Mouse (Mus musculus): ENCODE results near the gene Rbp1. TPM values are rescaled to one million over a fixed set of nuclear protein-coding genes. Genes with fewer than 3 reads are reported as not detected.
A peak's percentile ranks its signal among the peaks of the same experiment; 100 is the strongest.

The Rbp1 gene
- polyA plus RNA-seq, 1 experiment from 2014 or later: 46.6 TPM

- 0 out of 2 replicates have a peak, but pooled peaks cover 2% of the 10 kb centered on the region for H3K36me3 ChIP-seq
- WGBS: 31% methylated on average over 7 of the region's 7 CpGs
- H3K9me3 ChIP-seq: no peaks in the 10 kb centered on the region
- H3K27me3 ChIP-seq (ENCODE audit: insufficient read depth, poor library complexity, severe bottlenecking): peaks cover 14% of the 10 kb centered on the region; the same call in 1 of the 2 replicates
- H3K4me1 ChIP-seq: peaks cover 49% of the 10 kb centered on the region
- H3K27ac ChIP-seq: peak overlapping the region; percentile 73
- H3K4me3 ChIP-seq: 0 out of 2 replicates have a peak overlapping the region, but pooled peaks have one; percentile 0
- peak; percentile 79 for DNase-seq (ENCODE audit: low spot score)
These were observed 7.0 kb downstream of the Rbp1 start for GRCm38 (mm10) chr9:98429806-98430205.

- Histone ChIP-seq H3K36me3 (0 out of 2 replicates have a peak, but pooled peaks cover 2% of the 10 kb centered on the region), H3K9me3 (no peaks in the 10 kb centered on the region), H3K27ac (no peak overlapping the region), H3K4me3 (no peak overlapping the region), H3K4me1 (peaks cover 44% of the 10 kb centered on the region), H3K27me3 (ENCODE audit: insufficient read depth, poor library complexity, severe bottlenecking) (peaks cover 16% of the 10 kb centered on the region; the same call in 1 of the 2 replicates)
- no peak for DNase-seq (ENCODE audit: low spot score)
- WGBS: 69% methylated on average over 3 of the region's 3 CpGs
These were observed 7.8 kb downstream of the Rbp1 start for GRCm38 (mm10) chr9:98430528-98430927.

GRCm38 (mm10) chr9:98433021-98433420 is 10.3 kb downstream of the Rbp1 start:
- Histone ChIP-seq H3K36me3 (0 out of 2 replicates have a peak, but pooled peaks cover 5% of the 10 kb centered on the region), H3K4me1 (peaks cover 24% of the 10 kb centered on the region), H3K27me3 (ENCODE audit: insufficient read depth, poor library complexity, severe bottlenecking) (peaks cover 3% of the 10 kb centered on the region; the same call in 1 of the 2 replicates), H3K27ac (peak overlapping the region; percentile 29; the same call in 1 of the 2 replicates), H3K4me3 (no peak overlapping the region), H3K9me3 (no peaks in the 10 kb centered on the region)
- DNase-seq (ENCODE audit: low spot score): no peak
- WGBS: 58% methylated on average over 2 of the region's 2 CpGs

- peaks cover 3% of the 10 kb centered on the region; the same call in 1 of the 2 replicates for H3K27me3 ChIP-seq (ENCODE audit: insufficient read depth, poor library complexity, severe bottlenecking)
- H3K4me3 ChIP-seq: no peak overlapping the region
- no peak for DNase-seq (ENCODE audit: low spot score)
- 35% methylated on average over 4 of the region's 4 CpGs for WGBS
- H3K36me3 ChIP-seq: 0 out of 2 replicates have a peak, but pooled peaks cover 5% of the 10 kb centered on the region
- no peak overlapping the region for H3K27ac ChIP-seq
- H3K4me1 ChIP-seq: peaks cover 20% of the 10 kb centered on the region
- no peaks in the 10 kb centered on the region for H3K9me3 ChIP-seq
These were observed 11.3 kb downstream of the Rbp1 start for GRCm38 (mm10) chr9:98433956-98434588.

GRCm38 (mm10) chr9:98437819-98438218 is 15.1 kb downstream of the Rbp1 start:
- H3K9me3 ChIP-seq: no peaks in the 10 kb centered on the region
- H3K27ac ChIP-seq: no peak overlapping the region
- H3K36me3 ChIP-seq: 0 out of 2 replicates have a peak, but pooled peaks cover 3% of the 10 kb centered on the region
- WGBS: 79% methylated on average over 4 of the region's 4 CpGs
- no peak overlapping the region for H3K4me3 ChIP-seq
- H3K4me1 ChIP-seq: peaks cover 9% of the 10 kb centered on the region; the same call in 1 of the 2 replicates
- DNase-seq (ENCODE audit: low spot score): no peak
- H3K27me3 ChIP-seq (ENCODE audit: insufficient read depth, poor library complexity, severe bottlenecking): peaks cover 3% of the 10 kb centered on the region; the same call in 1 of the 2 replicates

GRCm38 (mm10) chr9:98439091-98439490 is 16.3 kb downstream of the Rbp1 start:
- no peak overlapping the region for H3K27ac ChIP-seq
- H3K4me3 ChIP-seq: no peak overlapping the region
- H3K9me3 ChIP-seq: no peaks in the 10 kb centered on the region
- 0 out of 2 replicates have a peak, but pooled peaks cover 3% of the 10 kb centered on the region for H3K36me3 ChIP-seq
- 62% methylated on average over 3 of the region's 3 CpGs for WGBS
- peaks cover 3% of the 10 kb centered on the region; the same call in 1 of the 2 replicates for H3K27me3 ChIP-seq (ENCODE audit: insufficient read depth, poor library complexity, severe bottlenecking)
- H3K4me1 ChIP-seq: peaks cover 7% of the 10 kb centered on the region; the same call in 1 of the 2 replicates
- DNase-seq (ENCODE audit: low spot score): no peak

GRCm38 (mm10) chr9:98442638-98443037 is 19.9 kb downstream of the Rbp1 start:
- no peak overlapping the region for H3K27ac ChIP-seq
- DNase-seq (ENCODE audit: low spot score): no peak
- 51% methylated on average over 5 of the region's 5 CpGs for WGBS
- no peaks in the 10 kb centered on the region for H3K9me3 ChIP-seq
- H3K27me3 ChIP-seq (ENCODE audit: insufficient read depth, poor library complexity, severe bottlenecking): no peaks in the 10 kb centered on the region
- H3K36me3 ChIP-seq: peaks cover 17% of the 10 kb centered on the region
- H3K4me3 ChIP-seq: no peak overlapping the region
- peaks cover 7% of the 10 kb centered on the region; the same call in 1 of the 2 replicates for H3K4me1 ChIP-seq

GRCm38 (mm10) chr9:98445359-98446149 is 22.8 kb downstream of the Rbp1 start:
- 74% methylated on average over 9 of the region's 9 CpGs for WGBS

GRCm38 (mm10) chr9:98450976-98451375 is 28.2 kb downstream of the Rbp1 start:
- Histone ChIP-seq H3K4me3 (no peak overlapping the region), H3K27me3 (ENCODE audit: insufficient read depth, poor library complexity, severe bottlenecking) (no peaks in the 10 kb centered on the region), H3K36me3 (peaks cover 5% of the 10 kb centered on the region; the same call in 1 of the 2 replicates), H3K4me1 (no peaks in the 10 kb centered on the region), H3K27ac (no peak overlapping the region), H3K9me3 (no peaks in the 10 kb centered on the region)
- 81% methylated on average over 1 of the region's 1 CpGs for WGBS
- DNase-seq (ENCODE audit: low spot score): no peak

More at GRCm38 (mm10) chr9:98445359-98446149, 22.8 kb downstream of the Rbp1 start:
- DNase-seq (ENCODE audit: low spot score): no peak
- no peak overlapping the region for H3K27ac ChIP-seq
- H3K4me1 ChIP-seq: no peaks in the 10 kb centered on the region
- no peaks in the 10 kb centered on the region for H3K27me3 ChIP-seq (ENCODE audit: insufficient read depth, poor library complexity, severe bottlenecking)
- no peaks in the 10 kb centered on the region for H3K9me3 ChIP-seq
- no peak overlapping the region for H3K4me3 ChIP-seq
- H3K36me3 ChIP-seq: peaks cover 17% of the 10 kb centered on the region

GRCm38 (mm10) chr9:98466709-98467108 is 43.9 kb downstream of the Rbp1 start:
- WGBS: 58% methylated on average over 2 of the region's 2 CpGs
- H3K9me3 ChIP-seq: no peaks in the 10 kb centered on the region
- no peak overlapping the region for H3K4me3 ChIP-seq
- no peaks in the 10 kb centered on the region for H3K4me1 ChIP-seq
- DNase-seq (ENCODE audit: low spot score): no peak
- H3K27me3 ChIP-seq (ENCODE audit: insufficient read depth, poor library complexity, severe bottlenecking): no peaks in the 10 kb centered on the region
- H3K36me3 ChIP-seq: no peaks in the 10 kb centered on the region
- H3K27ac ChIP-seq: no peak overlapping the region

- no peak overlapping the region for H3K27ac ChIP-seq
- no peak for DNase-seq (ENCODE audit: low spot score)
- WGBS: 92% methylated on average over 2 of the region's 2 CpGs
- 0 out of 2 replicates have a peak, but pooled peaks cover 7% of the 10 kb centered on the region for H3K4me1 ChIP-seq
- H3K4me3 ChIP-seq: no peak overlapping the region
- no peaks in the 10 kb centered on the region for H3K27me3 ChIP-seq (ENCODE audit: insufficient read depth, poor library complexity, severe bottlenecking)
- no peaks in the 10 kb centered on the region for H3K9me3 ChIP-seq
- H3K36me3 ChIP-seq: no peaks in the 10 kb centered on the region
These were observed 57.5 kb downstream of the Rbp1 start for GRCm38 (mm10) chr9:98480172-98480749.

GRCm38 (mm10) chr9:98482256-98482655 is 59.5 kb downstream of the Rbp1 start:
- Histone ChIP-seq H3K4me3 (no peak overlapping the region), H3K9me3 (no peaks in the 10 kb centered on the region), H3K27me3 (ENCODE audit: insufficient read depth, poor library complexity, severe bottlenecking) (no peaks in the 10 kb centered on the region), H3K36me3 (no peaks in the 10 kb centered on the region), H3K27ac (no peak overlapping the region), H3K4me1 (0 out of 2 replicates have a peak, but pooled peaks cover 7% of the 10 kb centered on the region)
- 62% methylated on average over 4 of the region's 4 CpGs for WGBS
- DNase-seq (ENCODE audit: low spot score): no peak

Measured in heart, embryonic 10.5 days (tissue).